Mouse (Mus musculus) heart, embryonic 12.5 days (tissue): ENCODE results near the gene Rgs8. TPM values are rescaled to one million over a fixed set of nuclear protein-coding genes. Genes with fewer than 3 reads are reported as not detected.

Experiments used
- ATAC-seq: fragments of 200-750 bp; cut with Nextera tagmentation; 2 replicates; pipeline ENCODE4 v1.8.0; 2017; ENCODE audit warnings: moderate TSS enrichment, moderate library complexity; ENCODE audit not compliant: insufficient number of reproducible peaks, low FRiP score
- H3K27ac ChIP-seq: fragments of 300-500 bp; sonication (generic); 2 replicates; pipeline ENCODE4 v1.5.1; 2016; ENCODE audit warnings: mild to moderate bottlenecking, moderate library complexity; ENCODE audit not compliant: poor library complexity, severe bottlenecking
- H3K27me3 ChIP-seq: fragments of 300-500 bp; sonication (generic); replicated peaks from 2 replicates; pipeline ENCODE4 v1.6.1; 2016; ENCODE audit warnings: mild to moderate bottlenecking, moderate library complexity
- H3K36me3 ChIP-seq: fragments of 300-500 bp; sonication (generic); 2 replicates; pipeline ENCODE4 v1.6.1; 2016; ENCODE audit warnings: mild to moderate bottlenecking, moderate library complexity
- H3K4me1 ChIP-seq: fragments of 300-500 bp; sonication (generic); replicated peaks from 2 replicates; pipeline ENCODE4 v1.6.1; 2016; ENCODE audit warnings: mild to moderate bottlenecking
- H3K4me2 ChIP-seq: fragments of 300-500 bp; sonication (generic); 2 replicates; pipeline ENCODE4 v1.6.1; 2016; ENCODE audit warnings: mild to moderate bottlenecking, moderate library complexity
- H3K4me3 ChIP-seq: fragments of 300-500 bp; sonication (generic); 2 replicates; pipeline ENCODE4 v1.5.1; 2016; ENCODE audit warnings: mild to moderate bottlenecking
- H3K9ac ChIP-seq: fragments of 300-500 bp; sonication (generic); 2 replicates; pipeline ENCODE4 v1.6.1; 2016; ENCODE audit warnings: mild to moderate bottlenecking, moderate library complexity
- H3K9me3 ChIP-seq: fragments of 300-500 bp; sonication (generic); replicated peaks from 2 replicates; pipeline ENCODE4 v1.6.1; 2016; ENCODE audit warnings: mild to moderate bottlenecking, moderate library complexity
- WGBS: fragments of 180-500 bp; shearing (Covaris S2); methylation state at CpG from one replicate; pipeline ENCODE4 v1.1.7; 2016; 5-methylcytosine and 5-hydroxymethylcytosine counted together
- polyA plus RNA-seq: library from polyadenylated mRNA; unstranded; fragments of >200 nt; fragmentation: Nextera tagmentation; extraction: Ambion mirVana; gene quantifications from 2 replicates; pipeline ENCODE4 v1.2.1, GENCODE M21; 2016

Rgs8 gene
- polyA plus RNA-seq, 1 experiment from 2014 or later: 1.1 TPM

DNA sequence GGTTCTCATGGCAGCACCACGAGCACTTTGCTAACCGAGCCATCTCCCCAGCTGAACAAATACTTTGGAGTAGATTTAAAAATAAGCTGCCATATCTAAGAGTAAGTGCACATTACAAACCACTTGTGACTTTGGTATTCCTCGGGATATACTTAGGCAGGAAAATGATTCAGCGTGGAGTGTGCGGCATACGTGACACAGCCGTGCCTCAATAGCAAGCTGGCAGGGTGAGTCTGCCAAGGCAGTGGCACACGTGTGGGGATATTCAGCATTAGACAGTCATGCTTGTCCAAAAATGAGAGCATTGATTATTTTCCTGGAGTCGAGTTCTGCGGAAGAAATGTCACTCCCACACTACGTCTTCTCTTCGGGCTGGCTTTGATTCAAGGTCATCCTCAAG lies 21.1 kb downstream of the Rgs8 start:
- Histone ChIP-seq H3K36me3 (no peaks in the 10 kb centered on the region), H3K4me1 (peaks cover 18% of the 10 kb centered on the region), H3K27ac (no peak overlapping the region), H3K9me3 (no peaks in the 10 kb centered on the region), H3K27me3 (peaks cover 19% of the 10 kb centered on the region; the same call in 1 of the 2 replicates), H3K4me3 (no peak overlapping the region), H3K4me2 (no peak overlapping the region), H3K9ac (no peak overlapping the region)
- WGBS: 76% methylated on average over 12 of the region's 12 CpGs
- ATAC-seq: no peak

GRCm38 (mm10) chr1:153675591-153675990 lies 22.8 kb downstream of the Rgs8 start:
- H3K4me2 ChIP-seq: no peak overlapping the region
- peaks cover under 1% of the 10 kb centered on the region for H3K4me1 ChIP-seq
- WGBS: 76% methylated on average over 4 of the region's 4 CpGs
- H3K4me3 ChIP-seq: no peak overlapping the region
- no peak for ATAC-seq
- no peaks in the 10 kb centered on the region for H3K9me3 ChIP-seq
- no peak overlapping the region for H3K27ac ChIP-seq
- H3K36me3 ChIP-seq: no peaks in the 10 kb centered on the region
- no peak overlapping the region for H3K9ac ChIP-seq
- H3K27me3 ChIP-seq: peaks cover 24% of the 10 kb centered on the region

- no peak overlapping the region for H3K9ac ChIP-seq
- H3K4me2 ChIP-seq: no peak overlapping the region
- 56% methylated on average over 6 of the region's 6 CpGs for WGBS
- no peaks in the 10 kb centered on the region for H3K36me3 ChIP-seq
- H3K9me3 ChIP-seq: no peaks in the 10 kb centered on the region
- no peaks in the 10 kb centered on the region; the same call in 1 of the 2 replicates for H3K4me1 ChIP-seq
- H3K27ac ChIP-seq: no peak overlapping the region
- H3K27me3 ChIP-seq: peaks cover 24% of the 10 kb centered on the region
- ATAC-seq: no peak
- no peak overlapping the region for H3K4me3 ChIP-seq
Measured at GRCm38 (mm10) chr1:153677635-153678034, 24.8 kb downstream of the Rgs8 start.

DNA sequence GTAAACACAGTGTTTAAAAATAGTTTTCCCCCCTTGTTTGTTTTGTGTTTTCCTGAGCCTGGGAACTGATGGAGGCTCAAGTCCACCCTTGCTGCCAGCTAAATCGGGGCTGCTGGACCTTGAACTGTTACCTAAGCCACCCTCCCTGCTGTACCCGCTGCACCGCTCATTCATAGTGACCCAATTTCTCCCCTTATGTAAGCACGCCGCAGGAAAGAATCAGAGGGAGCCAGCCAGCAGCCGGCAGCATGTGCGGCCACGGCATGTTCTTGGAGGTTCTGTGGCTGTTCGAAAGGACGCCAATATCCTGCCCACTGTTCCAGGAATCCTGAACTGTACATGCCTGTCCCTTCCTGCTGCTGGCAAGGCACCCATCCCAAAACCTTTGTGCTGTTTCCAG lies 26.3 kb downstream of the Rgs8 start:
- no peak overlapping the region for H3K4me2 ChIP-seq
- peaks cover 24% of the 10 kb centered on the region for H3K27me3 ChIP-seq
- no peaks in the 10 kb centered on the region for H3K9me3 ChIP-seq
- H3K9ac ChIP-seq: no peak overlapping the region
- WGBS: 73% methylated on average over 10 of the region's 10 CpGs
- no peaks in the 10 kb centered on the region for H3K36me3 ChIP-seq
- no peak overlapping the region for H3K4me3 ChIP-seq
- no peak for ATAC-seq
- H3K27ac ChIP-seq: no peak overlapping the region
- no peaks in the 10 kb centered on the region for H3K4me1 ChIP-seq

GRCm38 (mm10) chr1:153679653-153680052 lies 26.8 kb downstream of the Rgs8 start:
- H3K9me3 ChIP-seq: no peaks in the 10 kb centered on the region
- no peak for ATAC-seq
- no peak overlapping the region for H3K4me2 ChIP-seq
- H3K27me3 ChIP-seq: peaks cover 24% of the 10 kb centered on the region
- H3K27ac ChIP-seq: no peak overlapping the region
- H3K36me3 ChIP-seq: no peaks in the 10 kb centered on the region
- no peak overlapping the region for H3K9ac ChIP-seq
- no peaks in the 10 kb centered on the region for H3K4me1 ChIP-seq
- no peak overlapping the region for H3K4me3 ChIP-seq
- WGBS: 56% methylated on average over 3 of the region's 3 CpGs

- no peak for ATAC-seq
Measured at GRCm38 (mm10) chr1:153680363-153680762, 27.5 kb downstream of the Rgs8 start.

DNA sequence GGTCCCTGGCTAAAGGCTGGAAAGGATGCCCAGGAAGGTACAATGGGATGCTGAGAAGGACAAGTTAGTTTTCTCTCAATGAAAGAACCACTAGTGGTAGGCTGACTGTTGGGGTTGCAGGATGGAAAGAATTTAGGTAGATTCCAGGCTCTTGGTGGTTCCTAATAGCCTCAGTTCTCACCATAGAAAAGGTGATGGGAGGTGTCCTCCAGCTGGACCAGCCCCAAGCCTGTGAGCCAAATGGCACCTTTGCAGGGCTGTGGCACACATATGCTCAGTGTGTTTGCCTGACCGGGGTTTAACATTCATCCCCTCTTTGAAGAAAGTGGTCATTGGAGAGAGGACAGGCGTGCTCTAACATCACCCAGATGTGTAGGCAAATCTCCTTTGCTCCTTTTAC lies 28.2 kb downstream of the Rgs8 start:
- Histone ChIP-seq H3K9ac (no peak overlapping the region), H3K4me2 (no peak overlapping the region), H3K27ac (no peak overlapping the region), H3K4me3 (no peak overlapping the region), H3K36me3 (no peaks in the 10 kb centered on the region), H3K9me3 (no peaks in the 10 kb centered on the region), H3K4me1 (no peaks in the 10 kb centered on the region), H3K27me3 (peaks cover 21% of the 10 kb centered on the region)
- ATAC-seq: no peak
- 92% methylated on average over 2 of the region's 2 CpGs for WGBS

More at GRCm38 (mm10) chr1:153680363-153680762, 27.5 kb downstream of the Rgs8 start:
- Histone ChIP-seq H3K4me2 (no peak overlapping the region), H3K27ac (no peak overlapping the region), H3K9ac (no peak overlapping the region), H3K4me3 (no peak overlapping the region), H3K4me1 (no peaks in the 10 kb centered on the region), H3K36me3 (no peaks in the 10 kb centered on the region), H3K9me3 (no peaks in the 10 kb centered on the region), H3K27me3 (peaks cover 21% of the 10 kb centered on the region)
- WGBS: 52% methylated on average over 6 of the region's 6 CpGs

DNA sequence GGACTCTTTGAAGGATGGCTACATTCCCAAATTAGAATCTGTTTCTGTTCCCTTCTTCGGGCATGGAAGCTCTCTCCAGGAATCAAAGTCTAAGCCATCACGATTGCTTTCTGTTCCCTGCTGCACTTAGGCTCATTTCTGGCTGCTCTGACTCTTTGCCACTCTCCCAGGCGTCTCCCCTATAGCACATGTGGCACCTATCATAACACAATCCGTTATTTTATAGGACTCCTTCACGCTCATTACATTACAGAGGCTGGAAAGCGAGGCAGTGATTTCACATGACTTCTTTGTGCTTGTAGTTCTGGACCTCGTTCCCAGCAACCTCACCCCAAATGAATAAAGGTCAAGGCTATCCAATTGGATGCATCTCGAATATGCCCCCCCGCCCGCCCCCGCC lies 30.4 kb downstream of the Rgs8 start:
- no peak for ATAC-seq
- 68% methylated on average over 11 of the region's 11 CpGs for WGBS
- H3K4me2 ChIP-seq: no peak overlapping the region

GRCm38 (mm10) chr1:153685630-153686029 lies 32.8 kb downstream of the Rgs8 start:
- 50% methylated on average over 3 of the region's 3 CpGs for whole genome bisulfite sequencing
- peaks cover 4% of the 10 kb centered on the region; the same call in 1 of the 2 replicates for H3K27me3 ChIP-seq
- no peaks in the 10 kb centered on the region for H3K9me3 ChIP-seq
- H3K4me2 ChIP-seq: no peak overlapping the region
- no peak for ATAC-seq
- no peaks in the 10 kb centered on the region for H3K4me1 ChIP-seq
- H3K36me3 ChIP-seq: no peaks in the 10 kb centered on the region
- H3K27ac ChIP-seq: no peak overlapping the region
- no peak overlapping the region for H3K4me3 ChIP-seq
- no peak overlapping the region for H3K9ac ChIP-seq

More for the DNA sequence above, 30.4 kb downstream of the Rgs8 start:
- no peak overlapping the region for H3K9ac ChIP-seq
- no peaks in the 10 kb centered on the region for H3K9me3 ChIP-seq
- H3K4me1 ChIP-seq: no peaks in the 10 kb centered on the region
- no peak overlapping the region for H3K4me3 ChIP-seq
- H3K27ac ChIP-seq: no peak overlapping the region
- peaks cover 10% of the 10 kb centered on the region for H3K27me3 ChIP-seq
- H3K36me3 ChIP-seq: no peaks in the 10 kb centered on the region

- no peaks in the 10 kb centered on the region for H3K36me3 ChIP-seq
- H3K9ac ChIP-seq: no peak overlapping the region
- 74% methylated on average over 6 of the region's 6 CpGs for WGBS
- no peak overlapping the region for H3K4me2 ChIP-seq
- H3K27me3 ChIP-seq: peaks cover 6% of the 10 kb centered on the region; the same call in 1 of the 2 replicates
- no peak for ATAC-seq
- H3K9me3 ChIP-seq: no peaks in the 10 kb centered on the region
- no peaks in the 10 kb centered on the region for H3K4me1 ChIP-seq
- H3K27ac ChIP-seq: no peak overlapping the region
- no peak overlapping the region for H3K4me3 ChIP-seq
Measured at GRCm38 (mm10) chr1:153692526-153692925, 39.7 kb downstream of the Rgs8 start.

- no peak for ATAC-seq
- no peaks in the 10 kb centered on the region for H3K36me3 ChIP-seq
- H3K27ac ChIP-seq: no peak overlapping the region
- no peaks in the 10 kb centered on the region; the same call in 1 of the 2 replicates for H3K4me1 ChIP-seq
- no peak overlapping the region for H3K4me2 ChIP-seq
- 84% methylated on average over 6 of the region's 6 CpGs for WGBS
- peaks cover 6% of the 10 kb centered on the region; the same call in 1 of the 2 replicates for H3K27me3 ChIP-seq
- H3K9me3 ChIP-seq: no peaks in the 10 kb centered on the region
- no peak overlapping the region for H3K4me3 ChIP-seq
- no peak overlapping the region for H3K9ac ChIP-seq
Measured at GRCm38 (mm10) chr1:153694372-153695120, 41.7 kb downstream of the Rgs8 start.

- ATAC-seq: no peak
- H3K27me3 ChIP-seq: peaks cover 6% of the 10 kb centered on the region; the same call in 1 of the 2 replicates
- H3K9me3 ChIP-seq: no peaks in the 10 kb centered on the region
- H3K4me2 ChIP-seq: no peak overlapping the region
- no peak overlapping the region for H3K9ac ChIP-seq
- no peaks in the 10 kb centered on the region; the same call in 1 of the 2 replicates for H3K4me1 ChIP-seq
- no peak overlapping the region for H3K27ac ChIP-seq
- H3K4me3 ChIP-seq: no peak overlapping the region
- 80% methylated on average over 10 of the region's 10 CpGs for WGBS
- H3K36me3 ChIP-seq: no peaks in the 10 kb centered on the region
Measured at GRCm38 (mm10) chr1:153695398-153695797, 42.6 kb downstream of the Rgs8 start.
